Mouse (Mus musculus) hindbrain, embryonic 15.5 days (tissue): ENCODE results near the gene Pccb. TPM values are rescaled to one million over a fixed set of nuclear protein-coding genes. Genes with fewer than 3 reads are reported as not detected.

Experiments used
- ATAC-seq: fragments of 200-750 bp; cut with Nextera tagmentation; 2 replicates; pipeline ENCODE4 v1.8.0; 2017; ENCODE audit warnings: low read depth, moderate number of reproducible peaks, moderate TSS enrichment; ENCODE audit not compliant: low FRiP score
- H3K27ac ChIP-seq: fragments of 300-500 bp; sonication (generic); replicated peaks from 2 replicates; pipeline ENCODE4 v1.5.1; 2015; ENCODE audit warnings: mild to moderate bottlenecking, inconsistent platforms
- H3K27me3 ChIP-seq: fragments of 300-500 bp; sonication (generic); 2 replicates; pipeline ENCODE4 v1.6.1; 2015; ENCODE audit warnings: control low read depth, inconsistent platforms
- H3K36me3 ChIP-seq: fragments of 300-500 bp; sonication (generic); 2 replicates; pipeline ENCODE4 v1.6.1; 2015; ENCODE audit warnings: control low read depth, inconsistent platforms
- H3K4me1 ChIP-seq: fragments of 300-500 bp; sonication (generic); replicated peaks from 2 replicates; pipeline ENCODE4 v1.6.1; 2015; ENCODE audit warnings: control low read depth, inconsistent platforms
- H3K4me2 ChIP-seq: fragments of 300-500 bp; sonication (generic); 2 replicates; pipeline ENCODE4 v1.6.1; 2015; ENCODE audit warnings: moderate library complexity, mild to moderate bottlenecking, inconsistent platforms
- H3K4me3 ChIP-seq: fragments of 300-500 bp; sonication (generic); 2 replicates; pipeline ENCODE4 v1.5.1; 2015; ENCODE audit warnings: mild to moderate bottlenecking, inconsistent platforms
- H3K9ac ChIP-seq: fragments of 300-500 bp; sonication (generic); 2 replicates; pipeline ENCODE4 v1.6.1; 2015; ENCODE audit warnings: inconsistent platforms
- H3K9me3 ChIP-seq: fragments of 300-500 bp; sonication (generic); 2 replicates; pipeline ENCODE4 v1.6.1; 2016; ENCODE audit warnings: control low read depth, inconsistent platforms
- WGBS: fragments of 180-500 bp; shearing (Covaris S2); methylation state at CpG from one replicate; pipeline ENCODE4 v1.1.7; 2015; 5-methylcytosine and 5-hydroxymethylcytosine counted together
- polyA plus RNA-seq: library from polyadenylated mRNA; unstranded; fragments of >200 nt; fragmentation: Nextera tagmentation; extraction: Ambion mirVana; gene quantifications from 2 replicates; pipeline ENCODE4 v1.2.1, GENCODE M21; 2015

Pccb gene
- polyA plus RNA-seq, 1 experiment from 2014 or later: 25.5 TPM

- no peaks in the 10 kb centered on the region for H3K4me1 ChIP-seq
- H3K27ac ChIP-seq: no peak overlapping the region
- ATAC-seq: no peak
- peaks cover 28% of the 10 kb centered on the region for H3K36me3 ChIP-seq
- H3K4me3 ChIP-seq: no peak overlapping the region
- 100% methylated on average over 2 of the region's 2 CpGs for WGBS
- H3K4me2 ChIP-seq: no peak overlapping the region
- H3K9me3 ChIP-seq: no peaks in the 10 kb centered on the region
- no peak overlapping the region for H3K9ac ChIP-seq
- no peaks in the 10 kb centered on the region for H3K27me3 ChIP-seq
Observed at GRCm38 (mm10) chr9:100997138-100997537, 37.6 kb downstream of the Pccb start.

GRCm38 (mm10) chr9:100993937-100994336, 40.8 kb downstream of the Pccb start:
- no peak overlapping the region for H3K27ac ChIP-seq
- 0 out of 2 replicates have a peak, but pooled peaks cover 5% of the 10 kb centered on the region for H3K9me3 ChIP-seq
- no peak for ATAC-seq
- no peak overlapping the region for H3K4me2 ChIP-seq
- peaks cover 31% of the 10 kb centered on the region for H3K36me3 ChIP-seq
- no peaks in the 10 kb centered on the region for H3K27me3 ChIP-seq
- 92% methylated on average over 4 of the region's 4 CpGs for WGBS
- H3K4me3 ChIP-seq: no peak overlapping the region
- H3K4me1 ChIP-seq: no peaks in the 10 kb centered on the region
- H3K9ac ChIP-seq: no peak overlapping the region

- no peak overlapping the region for H3K4me3 ChIP-seq
- 77% methylated on average over 2 of the region's 2 CpGs for WGBS
- H3K4me1 ChIP-seq: no peaks in the 10 kb centered on the region
- no peaks in the 10 kb centered on the region for H3K27me3 ChIP-seq
- no peak overlapping the region for H3K27ac ChIP-seq
- H3K9ac ChIP-seq: no peak overlapping the region
- H3K4me2 ChIP-seq: no peak overlapping the region
- peaks cover 24% of the 10 kb centered on the region for H3K36me3 ChIP-seq
- 0 out of 2 replicates have a peak, but pooled peaks cover 5% of the 10 kb centered on the region for H3K9me3 ChIP-seq
- ATAC-seq: no peak
Observed at GRCm38 (mm10) chr9:100992191-100992590, 42.5 kb downstream of the Pccb start.

- Histone ChIP-seq H3K9me3 (0 out of 2 replicates have a peak, but pooled peaks cover 5% of the 10 kb centered on the region), H3K27ac (no peak overlapping the region), H3K4me2 (no peak overlapping the region), H3K4me1 (no peaks in the 10 kb centered on the region), H3K9ac (no peak overlapping the region), H3K4me3 (no peak overlapping the region), H3K36me3 (peaks cover 24% of the 10 kb centered on the region), H3K27me3 (no peaks in the 10 kb centered on the region)
- ATAC-seq: no peak
- WGBS: 93% methylated on average over 2 of the region's 2 CpGs
Observed at GRCm38 (mm10) chr9:100991321-100991720, 43.4 kb downstream of the Pccb start.

- H3K9ac ChIP-seq: no peak overlapping the region
- WGBS: 89% methylated on average over 5 of the region's 5 CpGs
- H3K4me1 ChIP-seq: no peaks in the 10 kb centered on the region
- ATAC-seq: no peak
- 0 out of 2 replicates have a peak, but pooled peaks cover 5% of the 10 kb centered on the region for H3K9me3 ChIP-seq
- no peak overlapping the region for H3K27ac ChIP-seq
- H3K36me3 ChIP-seq: peaks cover 28% of the 10 kb centered on the region
- H3K4me2 ChIP-seq: no peak overlapping the region
- H3K4me3 ChIP-seq: no peak overlapping the region
- H3K27me3 ChIP-seq: no peaks in the 10 kb centered on the region
Observed at GRCm38 (mm10) chr9:100990609-100991008, 44.1 kb downstream of the Pccb start.

GRCm38 (mm10) chr9:100987850-100988249, 46.8 kb downstream of the Pccb start:
- Histone ChIP-seq H3K36me3 (peaks cover 35% of the 10 kb centered on the region), H3K9ac (no peak overlapping the region), H3K4me1 (no peaks in the 10 kb centered on the region), H3K27me3 (no peaks in the 10 kb centered on the region), H3K9me3 (0 out of 2 replicates have a peak, but pooled peaks cover 5% of the 10 kb centered on the region), H3K4me2 (no peak overlapping the region), H3K27ac (no peak overlapping the region), H3K4me3 (no peak overlapping the region)
- WGBS: 97% methylated on average over 3 of the region's 3 CpGs
- no peak for ATAC-seq

GRCm38 (mm10) chr9:100987006-100987405, 47.7 kb downstream of the Pccb start:
- no peaks in the 10 kb centered on the region for H3K4me1 ChIP-seq
- 91% methylated on average over 5 of the region's 5 CpGs for WGBS
- H3K27ac ChIP-seq: no peak overlapping the region
- no peak overlapping the region for H3K4me3 ChIP-seq
- H3K9ac ChIP-seq: no peak overlapping the region
- peaks cover 37% of the 10 kb centered on the region for H3K36me3 ChIP-seq
- 0 out of 2 replicates have a peak, but pooled peaks cover 5% of the 10 kb centered on the region for H3K9me3 ChIP-seq
- no peak overlapping the region for H3K4me2 ChIP-seq
- H3K27me3 ChIP-seq: no peaks in the 10 kb centered on the region
- no peak for ATAC-seq

- no peak overlapping the region for H3K27ac ChIP-seq
- no peaks in the 10 kb centered on the region for H3K4me1 ChIP-seq
- peaks cover 36% of the 10 kb centered on the region for H3K36me3 ChIP-seq
- no peak overlapping the region for H3K4me3 ChIP-seq
- no peaks in the 10 kb centered on the region for H3K27me3 ChIP-seq
- WGBS: 98% methylated on average over 25 of the region's 25 CpGs
- H3K9ac ChIP-seq: no peak overlapping the region
- H3K4me2 ChIP-seq: no peak overlapping the region
- 0 out of 2 replicates have a peak, but pooled peaks cover 5% of the 10 kb centered on the region for H3K9me3 ChIP-seq
- no peak for ATAC-seq
Observed at GRCm38 (mm10) chr9:100984381-100985310, 50.1 kb downstream of the Pccb start.

- no peak overlapping the region for H3K9ac ChIP-seq
- 95% methylated on average over 7 of the region's 7 CpGs for WGBS
- no peak for ATAC-seq
- H3K9me3 ChIP-seq: no peaks in the 10 kb centered on the region
- no peak overlapping the region for H3K27ac ChIP-seq
- no peaks in the 10 kb centered on the region for H3K27me3 ChIP-seq
- no peak overlapping the region for H3K4me3 ChIP-seq
- peaks cover 28% of the 10 kb centered on the region for H3K36me3 ChIP-seq
- no peak overlapping the region for H3K4me2 ChIP-seq
- H3K4me1 ChIP-seq: no peaks in the 10 kb centered on the region
Observed at GRCm38 (mm10) chr9:100982786-100983185, 51.9 kb downstream of the Pccb start.

- 78% methylated on average over 5 of the region's 5 CpGs for WGBS
- H3K36me3 ChIP-seq: peaks cover 12% of the 10 kb centered on the region; the same call in 1 of the 2 replicates
Observed at GRCm38 (mm10) chr9:100979260-100979659, 55.4 kb downstream of the Pccb start.

GRCm38 (mm10) chr9:100978666-100979065, 56.0 kb downstream of the Pccb start:
- Histone ChIP-seq H3K4me3 (no peak overlapping the region), H3K9ac (no peak overlapping the region), H3K36me3 (peaks cover 6% of the 10 kb centered on the region; the same call in 1 of the 2 replicates), H3K27ac (no peak overlapping the region), H3K4me2 (no peak overlapping the region), H3K27me3 (no peaks in the 10 kb centered on the region), H3K4me1 (no peaks in the 10 kb centered on the region), H3K9me3 (no peaks in the 10 kb centered on the region)
- WGBS: 91% methylated on average over 5 of the region's 5 CpGs
- no peak for ATAC-seq

More at GRCm38 (mm10) chr9:100979260-100979659, 55.4 kb downstream of the Pccb start:
- Histone ChIP-seq H3K9ac (no peak overlapping the region), H3K4me3 (no peak overlapping the region), H3K27me3 (no peaks in the 10 kb centered on the region), H3K4me1 (no peaks in the 10 kb centered on the region), H3K4me2 (no peak overlapping the region), H3K9me3 (no peaks in the 10 kb centered on the region), H3K27ac (no peak overlapping the region)
- no peak for ATAC-seq

GRCm38 (mm10) chr9:100969461-100969860, 65.2 kb downstream of the Pccb start:
- Histone ChIP-seq H3K9me3 (no peaks in the 10 kb centered on the region), H3K4me2 (no peak overlapping the region), H3K27ac (no peak overlapping the region), H3K9ac (no peak overlapping the region), H3K4me3 (no peak overlapping the region), H3K4me1 (no peaks in the 10 kb centered on the region), H3K27me3 (no peaks in the 10 kb centered on the region), H3K36me3 (no peaks in the 10 kb centered on the region)
- no peak for ATAC-seq
- 85% methylated on average over 2 of the region's 2 CpGs for WGBS
